Mouse (Mus musculus) thymus, adult 2 months (tissue): ENCODE data around the gene Eid2b.

Experiments
- CTCF ChIP-seq: fragments of 200-500 bp; IDR thresholded peaks from 2 replicates; pipeline ENCODE4 v1.5.1; 2012; ENCODE audit warnings: mild to moderate bottlenecking, control low read depth, low read length, moderate library complexity, borderline replicate concordance; ENCODE audit not compliant: control insufficient read depth, poor library complexity, insufficient read depth; ENCODE audit errors: extremely low read depth
- POLR2A ChIP-seq: fragments of 200-500 bp; IDR thresholded peaks from 2 replicates; pipeline ENCODE4 v1.6.1; 2012; ENCODE audit warnings: mild to moderate bottlenecking, low read length, control low read depth, moderate library complexity; ENCODE audit not compliant: control insufficient read depth, poor library complexity, insufficient read depth; ENCODE audit errors: extremely low read depth

- TF ChIP-seq CTCF (no peak), POLR2A (no peak)
These were observed 40.5 kb downstream of the Eid2b start for GRCm38 (mm10) chr7:28318036-28318435.
